ENCODE assay signal across 21 mouse cellular contexts in the genomic region with DNA sequence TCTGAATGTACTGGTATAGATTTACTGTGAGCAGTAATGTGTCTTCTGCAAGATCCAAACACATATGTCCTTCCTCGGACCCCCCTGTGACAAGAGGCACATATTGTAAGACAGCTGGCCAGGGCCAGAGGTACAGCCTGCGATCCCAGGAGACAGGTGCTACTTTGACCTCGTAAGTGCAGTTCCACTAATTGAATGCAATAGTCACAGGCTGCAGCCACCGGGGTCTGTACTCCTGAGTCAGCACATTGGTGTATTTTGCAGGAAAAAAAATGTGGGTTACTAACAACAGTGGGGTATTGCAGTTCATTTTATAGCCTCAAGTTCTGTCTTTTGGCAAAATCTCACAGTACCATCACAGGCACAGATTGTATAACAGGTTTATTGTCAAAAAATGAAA.
DNase-seq lines count a peak whose midpoint lies in the region; ATAC-seq and TF ChIP-seq lines count a peak whose summit lies in the region.
"Had no signal": no experiment of that assay in that cellular context is flagged by ENCODE, and none has a peak within 500 bp of the region (broad histone marks: within the 10 kb centered on the region; RNA-seq: fewer than 3 reads in every experiment).

No protein-coding gene starts in this region.

- TF ChIP-seq CTCF in brain, embryonic 14.5 days (IDR thresholded peaks at IDR 0.05; ENCODE audit: borderline replicate concordance, extremely low read depth, insufficient read depth, insufficient read length) = no peak

- no peaks in the 10 kb centered on the region for H3K36me3 ChIP-seq in forebrain, embryonic 14.5 days (ENCODE audit: control insufficient read depth, insufficient read depth, low read length)
- peaks cover 8% of the 10 kb centered on the region for H3K36me3 ChIP-seq in forebrain, embryonic 10.5 days (replicated peaks)
- H3K36me3 ChIP-seq in hindbrain, embryonic 11.5 days (ENCODE audit: control insufficient read depth, insufficient read depth, low read length) = no peaks in the 10 kb centered on the region
- H3K36me3 ChIP-seq in hindbrain, embryonic 14.5 days (replicated peaks; ENCODE audit: control insufficient read depth, insufficient read depth) = no peaks in the 10 kb centered on the region
- H3K36me3 ChIP-seq in neural tube, embryonic 11.5 days (ENCODE audit: control insufficient read depth, insufficient read depth, low read length) = no peaks in the 10 kb centered on the region
- H3K36me3 ChIP-seq: hindbrain, embryonic 15.5 days; midbrain, embryonic 13.5 days had no signal

- peaks cover 20% of the 10 kb centered on the region for H3K4me1 ChIP-seq in forebrain, embryonic 14.5 days (ENCODE audit: control insufficient read depth, insufficient read depth, low read length)
- peaks cover 41% of the 10 kb centered on the region for H3K4me1 ChIP-seq in forebrain, embryonic 10.5 days
- 0 out of 2 replicates have a peak, but pooled peaks cover 4% of the 10 kb centered on the region for H3K4me1 ChIP-seq in hindbrain, embryonic 11.5 days (replicated peaks; ENCODE audit: control insufficient read depth, insufficient read depth, low read length)
- peaks cover 27% of the 10 kb centered on the region for H3K4me1 ChIP-seq in hindbrain, embryonic 14.5 days (replicated peaks; ENCODE audit: control insufficient read depth, insufficient read depth, low read length)
- H3K4me1 ChIP-seq in neural tube, embryonic 11.5 days (ENCODE audit: control insufficient read depth, insufficient read depth, low read length) = peaks cover 24% of the 10 kb centered on the region

- no peak overlapping the region for H3K4me2 ChIP-seq in forebrain, embryonic 14.5 days (ENCODE audit: low read length)
- H3K4me2 ChIP-seq in hindbrain, embryonic 11.5 days (replicated peaks; ENCODE audit: low read depth, low read length) = no peak overlapping the region
- no peak overlapping the region for H3K4me2 ChIP-seq in hindbrain, embryonic 14.5 days (replicated peaks)
- no peak overlapping the region for H3K4me2 ChIP-seq in neural tube, embryonic 11.5 days (ENCODE audit: low read depth)
- H3K4me2 ChIP-seq: midbrain, embryonic 13.5 days had no signal

- ATAC-seq in forebrain, embryonic 14.5 days = peak; percentile 2; the same call in 1 of the 2 replicates
- no peak for ATAC-seq in hindbrain, embryonic 11.5 days (ENCODE audit: low FRiP score)
- no peak for ATAC-seq in hindbrain, embryonic 14.5 days (ENCODE audit: low FRiP score)
- no peak for ATAC-seq in neural tube, embryonic 11.5 days (ENCODE audit: insufficient read depth, low FRiP score, low TSS enrichment)
- ATAC-seq: liver, postnatal 0 days; midbrain, embryonic 13.5 days had no signal

- H3K9ac ChIP-seq in forebrain, embryonic 14.5 days (ENCODE audit: low read length) = no peak overlapping the region
- no peak overlapping the region for H3K9ac ChIP-seq in hindbrain, embryonic 11.5 days (ENCODE audit: low read depth, low read length)
- H3K9ac ChIP-seq in hindbrain, embryonic 14.5 days = no peak overlapping the region
- no peak overlapping the region for H3K9ac ChIP-seq in neural tube, embryonic 11.5 days (ENCODE audit: low read length)
- H3K9ac ChIP-seq: embryonic facial prominence, embryonic 12.5 days; hindbrain, embryonic 15.5 days; liver, postnatal 0 days; midbrain, embryonic 13.5 days had no signal

- peak; percentile 50 for DNase-seq in forebrain, embryonic 14.5 days (ENCODE audit: low spot score)
- DNase-seq in forebrain, embryonic 10.5 days (ENCODE audit: extremely low spot score, low spot score) = no peak
- peak; percentile 33 for DNase-seq in hindbrain, embryonic 11.5 days (ENCODE audit: low spot score)
- DNase-seq in hindbrain, embryonic 14.5 days (ENCODE audit: low spot score) = no peak
- peak; percentile 56 for DNase-seq in brain, embryonic 14.5 days (ENCODE audit: low read depth)
- DNase-seq in neural tube, embryonic 11.5 days (ENCODE audit: low spot score) = peak; percentile 42
- no peak for DNase-seq in ovary, postnatal 10 days (ENCODE audit: low spot score)
- DNase-seq in kidney, postnatal 25 days = no peak
- DNase-seq: adrenal gland, postnatal 14 days; cerebellum, adult 11-12 months; cerebellum, postnatal 25 days; gastrocnemius, postnatal 36 days; heart, postnatal 10 days; kidney, adult 2 months; kidney, postnatal 10 days; liver, postnatal 0 days; lung, postnatal 10 days had no signal

- H3K4me3 ChIP-seq in forebrain, embryonic 14.5 days (ENCODE audit: low read depth, low read length) = no peak overlapping the region
- H3K4me3 ChIP-seq in forebrain, embryonic 10.5 days = no peak overlapping the region
- H3K4me3 ChIP-seq in hindbrain, embryonic 11.5 days (ENCODE audit: low read depth, low read length) = no peak overlapping the region
- H3K4me3 ChIP-seq in hindbrain, embryonic 14.5 days (replicated peaks; ENCODE audit: low read length) = no peak overlapping the region
- no peak overlapping the region for H3K4me3 ChIP-seq in neural tube, embryonic 11.5 days (ENCODE audit: low read depth, low read length)
- H3K4me3 ChIP-seq: embryonic facial prominence, embryonic 12.5 days; heart, embryonic 10.5 days; hindbrain, embryonic 15.5 days; midbrain, embryonic 13.5 days had no signal

- 60% methylated on average over 4 of the region's 4 CpGs for WGBS in forebrain, embryonic 14.5 days
- 71% methylated on average over 4 of the region's 4 CpGs for WGBS in forebrain, embryonic 10.5 days
- WGBS in hindbrain, embryonic 11.5 days = 59% methylated on average over 4 of the region's 4 CpGs
- WGBS in hindbrain, embryonic 14.5 days = 57% methylated on average over 4 of the region's 4 CpGs
- 58% methylated on average over 4 of the region's 4 CpGs for WGBS in neural tube, embryonic 11.5 days

- TF ChIP-seq POLR2A in brain, embryonic 14.5 days (IDR thresholded peaks at IDR 0.05; ENCODE audit: borderline replicate concordance, extremely low read depth, insufficient read depth, insufficient read length, poor library complexity, severe bottlenecking) = no peak

- H3K27me3 ChIP-seq in forebrain, embryonic 14.5 days (replicated peaks; ENCODE audit: control insufficient read depth, insufficient read depth, low read length) = no peaks in the 10 kb centered on the region
- H3K27me3 ChIP-seq in forebrain, embryonic 10.5 days (ENCODE audit: poor library complexity, severe bottlenecking) = no peaks in the 10 kb centered on the region
- no peaks in the 10 kb centered on the region for H3K27me3 ChIP-seq in hindbrain, embryonic 11.5 days (ENCODE audit: control insufficient read depth, insufficient read depth, low read length)
- no peaks in the 10 kb centered on the region for H3K27me3 ChIP-seq in hindbrain, embryonic 14.5 days (ENCODE audit: control insufficient read depth, insufficient read depth, low read length)
- no peaks in the 10 kb centered on the region for H3K27me3 ChIP-seq in neural tube, embryonic 11.5 days (ENCODE audit: control insufficient read depth, insufficient read depth, low read length)
- H3K27me3 ChIP-seq: embryonic facial prominence, embryonic 12.5 days; hindbrain, embryonic 15.5 days had no signal

- H3K27ac ChIP-seq in forebrain, embryonic 14.5 days (ENCODE audit: low read depth, low read length) = no peak overlapping the region
- H3K27ac ChIP-seq in forebrain, embryonic 10.5 days = no peak overlapping the region
- H3K27ac ChIP-seq in hindbrain, embryonic 11.5 days (ENCODE audit: low read depth, low read length) = no peak overlapping the region
- no peak overlapping the region for H3K27ac ChIP-seq in hindbrain, embryonic 14.5 days
- no peak overlapping the region for H3K27ac ChIP-seq in neural tube, embryonic 11.5 days (ENCODE audit: low read depth, low read length)
- H3K27ac ChIP-seq: heart, embryonic 10.5 days; hindbrain, embryonic 15.5 days; midbrain, embryonic 13.5 days had no signal

- no peaks in the 10 kb centered on the region for H3K9me3 ChIP-seq in forebrain, embryonic 14.5 days (replicated peaks; ENCODE audit: control insufficient read depth, low read length)
- no peaks in the 10 kb centered on the region for H3K9me3 ChIP-seq in forebrain, embryonic 10.5 days
- H3K9me3 ChIP-seq in hindbrain, embryonic 11.5 days (ENCODE audit: control insufficient read depth, low read length) = no peaks in the 10 kb centered on the region
- H3K9me3 ChIP-seq in hindbrain, embryonic 14.5 days (ENCODE audit: control insufficient read depth, low read length) = no peaks in the 10 kb centered on the region
- H3K9me3 ChIP-seq in neural tube, embryonic 11.5 days (ENCODE audit: control insufficient read depth, low read length) = no peaks in the 10 kb centered on the region
- H3K9me3 ChIP-seq: embryonic facial prominence, embryonic 12.5 days; heart, embryonic 10.5 days; hindbrain, embryonic 15.5 days; midbrain, embryonic 13.5 days had no signal

Comparison
In these comparisons a context has a peak if more than half of its experiments do, and no peak if none do; other contexts are left out.
1. DNase-seq: peak in forebrain, embryonic 14.5 days (single experiment), hindbrain, embryonic 11.5 days (single experiment), brain, embryonic 14.5 days (single experiment) and neural tube, embryonic 11.5 days (single experiment); none in forebrain, embryonic 10.5 days (single experiment), hindbrain, embryonic 14.5 days (single experiment), ovary, postnatal 10 days (single experiment) and kidney, postnatal 25 days (0 of 2).